Mouse (Mus musculus): ENCODE measurements around the gene Rundc1. TPM values are rescaled to one million over a fixed set of nuclear protein-coding genes. Genes with fewer than 3 reads are reported as not detected.
"Not testable (repeated sequence)": the region's sequence is repeated elsewhere in the genome, so short reads cannot be mapped to it uniquely, and the experiment has no call there.

Rundc1 gene
- polyA plus RNA-seq, 1 experiment: 24.7 TPM

GRCm38 (mm10) chr11:101467477-101468262 is 42.8 kb downstream of the Rundc1 start:
- peaks cover 11% of the 10 kb centered on the region; the same call in 1 of the 2 replicates for H3K4me1 ChIP-seq (ENCODE audit: control insufficient read depth, insufficient read depth, low read length)
- TF ChIP-seq CTCF (conservative IDR thresholded peaks at IDR 0.05; ENCODE audit: insufficient read depth, insufficient read length, low read depth, low read length): peak; percentile 62
- TF ChIP-seq POLR2A (IDR thresholded peaks at IDR 0.05; ENCODE audit: low read depth, low read length): no peak
- H3K36me3 ChIP-seq (ENCODE audit: control insufficient read depth, insufficient read depth, low read length): no peaks in the 10 kb centered on the region
- WGBS: 1% methylated on average over 54 of the region's 54 CpGs
- DNase-seq: peak; percentile 85
- peak overlapping the region; percentile 57 for H3K4me3 ChIP-seq (ENCODE audit: insufficient read depth, low read depth, low read length)
- H3K27me3 ChIP-seq (replicated peaks; ENCODE audit: control insufficient read depth, insufficient read depth, low read length): no peaks in the 10 kb centered on the region
- H3K27ac ChIP-seq (ENCODE audit: insufficient read depth, low read depth, low read length): no peak overlapping the region; the same call in 1 of the 2 replicates

DNA sequence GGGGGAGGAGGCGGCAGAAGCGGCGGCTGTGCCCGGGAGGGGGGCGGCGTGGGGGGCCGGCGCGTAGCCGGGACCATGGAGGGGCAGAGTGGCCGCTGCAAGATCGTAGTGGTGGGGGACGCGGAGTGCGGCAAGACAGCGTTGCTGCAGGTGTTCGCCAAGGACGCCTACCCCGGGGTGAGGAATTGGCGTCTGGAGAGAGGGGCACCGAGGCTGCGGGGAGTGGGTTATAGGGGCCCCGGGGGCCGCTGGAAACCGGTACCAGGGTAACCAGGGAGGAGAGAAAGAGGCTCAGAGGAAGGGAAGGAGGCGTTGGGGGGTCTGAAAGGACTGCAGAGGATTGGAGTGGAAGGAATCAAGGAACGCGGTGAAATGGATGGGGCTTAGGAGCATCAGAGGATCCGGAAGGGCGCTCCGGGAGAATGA is 43.4 kb downstream of the Rundc1 start:
- 1% methylated on average over 28 of the region's 31 CpGs for WGBS
- H3K27ac ChIP-seq (ENCODE audit: insufficient read depth, low read depth, low read length): no peak overlapping the region
- DNase-seq: no peak

GRCm38 (mm10) chr11:101468731-101469130 is 43.8 kb downstream of the Rundc1 start:
- no peaks in the 10 kb centered on the region for H3K36me3 ChIP-seq (ENCODE audit: control insufficient read depth, insufficient read depth, low read length)
- no peak overlapping the region for H3K27ac ChIP-seq (ENCODE audit: insufficient read depth, low read depth, low read length)
- TF ChIP-seq CTCF (conservative IDR thresholded peaks at IDR 0.05; ENCODE audit: insufficient read depth, insufficient read length, low read depth, low read length) (no peak), POLR2A (IDR thresholded peaks at IDR 0.05; ENCODE audit: low read depth, low read length) (no peak)
- no peak for DNase-seq
- WGBS: 12% methylated on average over 13 of the region's 13 CpGs
- peaks cover 11% of the 10 kb centered on the region; the same call in 1 of the 2 replicates for H3K4me1 ChIP-seq (ENCODE audit: control insufficient read depth, insufficient read depth, low read length)
- H3K4me3 ChIP-seq (ENCODE audit: insufficient read depth, low read depth, low read length): peak overlapping the region; percentile 57
- H3K27me3 ChIP-seq (replicated peaks; ENCODE audit: control insufficient read depth, insufficient read depth, low read length): no peaks in the 10 kb centered on the region

More for the DNA sequence above, 43.4 kb downstream of the Rundc1 start:
- TF ChIP-seq CTCF (conservative IDR thresholded peaks at IDR 0.05; ENCODE audit: insufficient read depth, insufficient read length, low read depth, low read length) (no peak), POLR2A (IDR thresholded peaks at IDR 0.05; ENCODE audit: low read depth, low read length) (no peak)
- peaks cover 11% of the 10 kb centered on the region; the same call in 1 of the 2 replicates for H3K4me1 ChIP-seq (ENCODE audit: control insufficient read depth, insufficient read depth, low read length)
- H3K4me3 ChIP-seq (ENCODE audit: insufficient read depth, low read depth, low read length): peak overlapping the region; percentile 57
- no peaks in the 10 kb centered on the region for H3K36me3 ChIP-seq (ENCODE audit: control insufficient read depth, insufficient read depth, low read length)
- H3K27me3 ChIP-seq (replicated peaks; ENCODE audit: control insufficient read depth, insufficient read depth, low read length): no peaks in the 10 kb centered on the region

DNA sequence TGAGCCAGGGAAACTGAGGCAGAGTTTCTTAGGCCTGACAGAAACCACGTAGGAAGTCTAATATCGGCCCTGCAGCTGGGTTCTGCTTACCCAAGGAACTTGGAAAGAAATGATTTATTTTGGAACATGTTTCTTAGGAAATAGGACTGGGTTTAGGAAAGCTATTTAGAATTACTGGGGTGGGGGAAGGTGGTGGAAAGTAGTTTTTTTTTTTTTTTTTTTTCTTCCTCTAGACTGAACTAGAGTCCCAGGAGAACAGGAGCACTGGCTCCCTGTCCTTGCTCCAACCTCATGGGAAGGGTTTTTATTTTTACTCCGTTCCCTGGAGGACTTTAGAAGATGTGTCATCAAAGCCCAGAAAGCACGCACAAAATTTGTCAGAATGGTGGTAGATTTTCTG is 44.3 kb downstream of the Rundc1 start:
- H3K36me3 ChIP-seq (ENCODE audit: control insufficient read depth, insufficient read depth, low read length): no peaks in the 10 kb centered on the region
- no peak overlapping the region for H3K4me3 ChIP-seq (ENCODE audit: insufficient read depth, low read depth, low read length)
- WGBS: 61% methylated on average over 4 of the region's 4 CpGs
- no peak for DNase-seq
- H3K27me3 ChIP-seq (replicated peaks; ENCODE audit: control insufficient read depth, insufficient read depth, low read length): no peaks in the 10 kb centered on the region
- peaks cover 8% of the 10 kb centered on the region; the same call in 1 of the 2 replicates for H3K4me1 ChIP-seq (ENCODE audit: control insufficient read depth, insufficient read depth, low read length)
- TF ChIP-seq CTCF (conservative IDR thresholded peaks at IDR 0.05; ENCODE audit: insufficient read depth, insufficient read length, low read depth, low read length): no peak
- TF ChIP-seq POLR2A (IDR thresholded peaks at IDR 0.05; ENCODE audit: low read depth, low read length): no peak
- H3K27ac ChIP-seq (ENCODE audit: insufficient read depth, low read depth, low read length): no peak overlapping the region

DNA sequence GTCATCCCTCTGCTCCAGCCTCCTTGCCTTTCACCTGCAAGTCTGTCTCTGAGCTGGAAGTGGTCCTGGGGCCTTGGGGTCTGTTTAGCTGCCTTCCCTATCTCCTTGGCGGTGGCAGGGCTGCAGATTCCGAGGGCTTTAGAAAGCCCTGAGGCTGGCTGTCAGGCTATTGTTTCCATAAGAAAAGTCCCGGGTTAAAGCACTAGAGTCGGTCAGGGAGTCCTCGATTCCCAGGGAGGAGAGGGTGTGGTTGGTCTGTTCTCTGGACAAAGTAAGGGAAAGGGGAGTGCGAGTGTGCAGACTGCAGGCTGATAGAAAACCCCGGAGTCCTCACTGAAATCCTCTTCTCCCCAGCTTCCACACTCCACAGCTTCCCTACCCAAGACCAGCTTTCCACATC is 45.3 kb downstream of the Rundc1 start:
- DNase-seq: no peak
- no peaks in the 10 kb centered on the region; the same call in 1 of the 2 replicates for H3K4me1 ChIP-seq (ENCODE audit: control insufficient read depth, insufficient read depth, low read length)
- no peak overlapping the region for H3K27ac ChIP-seq (ENCODE audit: insufficient read depth, low read depth, low read length)
- 73% methylated on average over 7 of the region's 7 CpGs for WGBS
- no peak overlapping the region for H3K4me3 ChIP-seq (ENCODE audit: insufficient read depth, low read depth, low read length)
- H3K36me3 ChIP-seq (ENCODE audit: control insufficient read depth, insufficient read depth, low read length): no peaks in the 10 kb centered on the region
- TF ChIP-seq POLR2A (IDR thresholded peaks at IDR 0.05; ENCODE audit: low read depth, low read length) (no peak), CTCF (conservative IDR thresholded peaks at IDR 0.05; ENCODE audit: insufficient read depth, insufficient read length, low read depth, low read length) (no peak)
- no peaks in the 10 kb centered on the region for H3K27me3 ChIP-seq (replicated peaks; ENCODE audit: control insufficient read depth, insufficient read depth, low read length)

GRCm38 (mm10) chr11:101471926-101472325 is 47.0 kb downstream of the Rundc1 start:
- DNase-seq: no peak
- Histone ChIP-seq H3K36me3 (ENCODE audit: control insufficient read depth, insufficient read depth, low read length) (no peaks in the 10 kb centered on the region), H3K4me1 (ENCODE audit: control insufficient read depth, insufficient read depth, low read length) (no peaks in the 10 kb centered on the region; the same call in 1 of the 2 replicates), H3K27ac (ENCODE audit: insufficient read depth, low read depth, low read length) (no peak overlapping the region), H3K27me3 (replicated peaks; ENCODE audit: control insufficient read depth, insufficient read depth, low read length) (no peaks in the 10 kb centered on the region), H3K4me3 (ENCODE audit: insufficient read depth, low read depth, low read length) (no peak overlapping the region)
- no peak for TF ChIP-seq POLR2A (IDR thresholded peaks at IDR 0.05; ENCODE audit: low read depth, low read length)
- TF ChIP-seq CTCF (conservative IDR thresholded peaks at IDR 0.05; ENCODE audit: insufficient read depth, insufficient read length, low read depth, low read length): no peak
- 49% methylated on average over 3 of the region's 3 CpGs for WGBS

DNA sequence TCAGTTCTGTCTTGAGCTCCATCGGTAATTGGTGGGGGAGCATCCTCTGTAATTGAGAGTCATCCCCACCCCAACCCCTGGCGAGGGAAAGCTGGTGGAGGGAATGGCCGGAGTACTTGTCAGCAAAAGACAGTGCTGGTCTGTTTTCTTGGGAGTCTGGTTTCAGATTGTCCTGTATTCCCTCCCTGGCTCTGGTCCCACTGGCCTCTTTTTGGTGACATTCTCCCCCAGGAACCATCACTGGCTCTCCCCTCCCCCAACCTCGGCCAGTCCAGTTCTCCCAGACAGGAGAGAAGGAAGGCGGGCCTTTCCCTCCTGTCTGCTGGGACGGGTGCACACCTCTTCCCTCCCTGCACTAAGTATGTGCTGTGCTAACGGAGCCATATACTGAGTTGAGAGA is 47.5 kb downstream of the Rundc1 start:
- H3K36me3 ChIP-seq (ENCODE audit: control insufficient read depth, insufficient read depth, low read length): no peaks in the 10 kb centered on the region
- no peaks in the 10 kb centered on the region for H3K27me3 ChIP-seq (replicated peaks; ENCODE audit: control insufficient read depth, insufficient read depth, low read length)
- H3K27ac ChIP-seq (ENCODE audit: insufficient read depth, low read depth, low read length): no peak overlapping the region
- H3K4me3 ChIP-seq (ENCODE audit: insufficient read depth, low read depth, low read length): no peak overlapping the region
- H3K4me1 ChIP-seq (ENCODE audit: control insufficient read depth, insufficient read depth, low read length): no peaks in the 10 kb centered on the region; the same call in 1 of the 2 replicates
- no peak for DNase-seq
- 48% methylated on average over 7 of the region's 7 CpGs for WGBS
- TF ChIP-seq POLR2A (IDR thresholded peaks at IDR 0.05; ENCODE audit: low read depth, low read length): no peak
- no peak for TF ChIP-seq CTCF (conservative IDR thresholded peaks at IDR 0.05; ENCODE audit: insufficient read depth, insufficient read length, low read depth, low read length)

DNA sequence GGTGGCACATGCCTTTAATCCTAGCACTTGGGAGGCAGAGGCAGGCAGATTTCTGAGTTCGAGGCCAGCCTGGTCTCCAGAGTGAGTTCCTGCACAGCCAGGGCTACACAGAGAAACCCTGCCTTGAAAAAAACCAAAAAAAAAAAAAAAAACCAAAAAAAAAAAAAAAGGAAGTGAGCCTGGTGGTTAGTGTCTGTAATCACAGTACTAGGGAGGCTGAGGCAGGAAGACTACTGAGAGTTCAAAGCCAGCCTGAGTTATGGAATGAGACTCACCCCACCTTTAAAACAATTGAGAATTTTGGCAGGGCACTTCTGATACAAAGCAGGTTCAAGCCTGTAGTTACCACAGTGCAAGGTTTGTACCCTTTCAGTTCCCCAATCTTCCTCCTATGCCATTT is 48.8 kb downstream of the Rundc1 start:
- H3K27ac ChIP-seq (ENCODE audit: insufficient read depth, low read depth, low read length); H3K36me3 ChIP-seq (ENCODE audit: control insufficient read depth, insufficient read depth, low read length); H3K4me1 ChIP-seq (ENCODE audit: control insufficient read depth, insufficient read depth, low read length); H3K27me3 ChIP-seq (replicated peaks; ENCODE audit: control insufficient read depth, insufficient read depth, low read length); DNase-seq; H3K4me3 ChIP-seq (ENCODE audit: insufficient read depth, low read depth, low read length): not testable (repeated sequence)
- WGBS: 67% methylated on average over 1 of the region's 1 CpGs
